ENCODE assay signal across 9 mouse cellular contexts in genomic region chr10:7333077-7333747, GRCm38 (mm10).
A peak's percentile ranks its signal among the peaks of the same experiment; 100 is the strongest.
DNase-seq lines count a peak whose midpoint lies in the region; ATAC-seq and TF ChIP-seq lines count a peak whose summit lies in the region.
"Had no signal": no experiment of that assay in that cellular context is flagged by ENCODE, and none has a peak within 500 bp of the region (broad histone marks: within the 10 kb centered on the region; RNA-seq: fewer than 3 reads in every experiment).

No protein-coding gene starts in this region.

- H3K36me3 ChIP-seq in forebrain, embryonic 12.5 days (replicated peaks): no peaks in the 10 kb centered on the region
- H3K36me3 ChIP-seq in liver, embryonic 16.5 days (ENCODE audit: control insufficient read depth, insufficient read depth): no peaks in the 10 kb centered on the region
- no peaks in the 10 kb centered on the region for H3K36me3 ChIP-seq in thymus, adult 2 months (ENCODE audit: control insufficient read depth, insufficient read depth, low read length)

- no peaks in the 10 kb centered on the region for H3K9me3 ChIP-seq in forebrain, embryonic 12.5 days
- H3K9me3 ChIP-seq in liver, embryonic 16.5 days (replicated peaks; ENCODE audit: control insufficient read depth, low read length): no peaks in the 10 kb centered on the region

- intact Hi-C loops in heart, postnatal 14 days (cut with DNase I): loop anchor here (2.0 to 10.0 kb wide), 3 partner anchors 121 to 448 kb away; partner anchors contain the start of gene Cnksr3

- H3K27ac ChIP-seq in forebrain, embryonic 12.5 days: no peak overlapping the region
- H3K27ac ChIP-seq in liver, embryonic 16.5 days (ENCODE audit: low read length): no peak overlapping the region
- H3K27ac ChIP-seq in thymus, adult 2 months (ENCODE audit: control insufficient read depth, insufficient read depth, low read length): no peak overlapping the region
- H3K27ac ChIP-seq: macrophage had no signal

- no peaks in the 10 kb centered on the region for H3K27me3 ChIP-seq in forebrain, embryonic 12.5 days
- H3K27me3 ChIP-seq in liver, embryonic 16.5 days (ENCODE audit: control insufficient read depth, insufficient read depth, low read depth, low read length): no peaks in the 10 kb centered on the region
- no peaks in the 10 kb centered on the region for H3K27me3 ChIP-seq in thymus, adult 2 months (ENCODE audit: control insufficient read depth, insufficient read depth, low read length)

- no peaks in the 10 kb centered on the region for H3K4me1 ChIP-seq in forebrain, embryonic 12.5 days
- H3K4me1 ChIP-seq in liver, embryonic 16.5 days (ENCODE audit: control insufficient read depth, low read depth, low read length): no peaks in the 10 kb centered on the region
- no peaks in the 10 kb centered on the region for H3K4me1 ChIP-seq in thymus, adult 2 months (replicated peaks; ENCODE audit: control insufficient read depth, insufficient read depth, low read length)

- WGBS in forebrain, embryonic 12.5 days: 44% methylated on average over 11 of the region's 11 CpGs
- 41% methylated on average over 11 of the region's 11 CpGs for WGBS in liver, embryonic 16.5 days (ENCODE audit: insufficient replicate concordance)
- WGBS in thymus, adult 2 months: 44% methylated on average over 11 of the region's 11 CpGs

- peak; percentile 91 for DNase-seq in ES-CJ7 (ENCODE audit: low read depth, low spot score)
- peak; percentile 75 for DNase-seq in c-Kit-positive CD71-negative TER-119-negative erythroid progenitor cells, embryonic 14.5 days (ENCODE audit: low read depth)
- DNase-seq in heart, postnatal 14 days: peak; percentile 62 to 80
- peak; percentile 82 to 84 for DNase-seq in kidney, postnatal 4 days
- DNase-seq in ovary, adult 18-20 months (ENCODE audit: low spot score): peak; percentile 33
- peak; percentile 56 for DNase-seq in thymus, adult 2 months

- TF ChIP-seq POLR2A in thymus, adult 2 months (IDR thresholded peaks at IDR 0.05; ENCODE audit: control insufficient read depth, extremely low read depth, insufficient read depth, low read length, poor library complexity): no peak

- peak; percentile 91 for ATAC-seq in forebrain, embryonic 12.5 days (ENCODE audit: low FRiP score)
- ATAC-seq in liver, embryonic 16.5 days (ENCODE audit: low read depth): peak; percentile 19; the same call in 1 of the 2 replicates

- no peak for TF ChIP-seq CTCF in thymus, adult 2 months (IDR thresholded peaks at IDR 0.05; ENCODE audit: borderline replicate concordance, control insufficient read depth, extremely low read depth, insufficient read depth, low read length, poor library complexity)

- H3K4me3 ChIP-seq in forebrain, embryonic 12.5 days (replicated peaks): no peak overlapping the region
- no peak overlapping the region for H3K4me3 ChIP-seq in liver, embryonic 16.5 days (ENCODE audit: low read depth, low read length)
- H3K4me3 ChIP-seq in thymus, adult 2 months (ENCODE audit: control insufficient read depth, insufficient read depth, low read length): no peak overlapping the region

- H3K9ac ChIP-seq in forebrain, embryonic 12.5 days: no peak overlapping the region
- H3K9ac ChIP-seq in liver, embryonic 16.5 days (ENCODE audit: low read depth, low read length): no peak overlapping the region

- no peak overlapping the region for H3K4me2 ChIP-seq in forebrain, embryonic 12.5 days
- H3K4me2 ChIP-seq in liver, embryonic 16.5 days (ENCODE audit: low read depth, low read length): no peak overlapping the region

Comparison
In these comparisons a context has a peak if more than half of its experiments do, and no peak if none do; other contexts are left out.
1. DNase-seq: peak in every context shown above with its lines; median percentile 91 in ES-CJ7; 83 in kidney, postnatal 4 days; 75 in c-Kit-positive CD71-negative TER-119-negative erythroid progenitor cells, embryonic 14.5 days; 71 in heart, postnatal 14 days; 56 in thymus, adult 2 months; 33 in ovary, adult 18-20 months.